Mouse (Mus musculus) MEL-GATA-1-ER (cell line): Measurements from ENCODE around the gene Cabp5.
"Not testable (repeated sequence)": the region's sequence is repeated elsewhere in the genome, so short reads cannot be mapped to it uniquely, and the experiment has no call there.

Experiments
- DNase-seq: peaks from one replicate; pipeline ENCODE4 v3.0.0-alpha.2; 2012; ENCODE audit warnings: low read depth; ENCODE audit errors: extremely low read depth

The Cabp5 gene

DNA sequence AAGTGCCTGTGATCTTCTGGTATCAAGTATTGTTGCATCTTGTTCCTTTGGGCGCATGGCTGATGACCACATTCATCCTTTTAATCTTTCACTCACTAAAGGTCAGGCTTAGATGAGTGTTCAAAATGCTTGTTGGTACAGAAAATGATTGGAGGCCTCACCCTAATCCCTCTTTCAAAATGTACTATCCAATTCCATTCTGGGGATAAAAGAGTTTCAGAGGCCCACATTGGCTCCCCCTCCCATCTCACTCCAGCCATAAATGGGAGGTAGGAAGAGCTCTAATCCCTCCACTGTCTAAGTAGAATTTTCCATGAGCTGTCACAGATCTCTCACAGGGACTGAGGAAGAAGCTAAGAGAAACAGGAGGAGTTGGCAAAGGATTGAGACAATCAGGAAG is at the start of gene Cabp5:
Gene Cabp5, plus strand, starts transcription at position 301 of the 400 bp plus-strand sequence.
- DNase-seq, result no peak

DNA sequence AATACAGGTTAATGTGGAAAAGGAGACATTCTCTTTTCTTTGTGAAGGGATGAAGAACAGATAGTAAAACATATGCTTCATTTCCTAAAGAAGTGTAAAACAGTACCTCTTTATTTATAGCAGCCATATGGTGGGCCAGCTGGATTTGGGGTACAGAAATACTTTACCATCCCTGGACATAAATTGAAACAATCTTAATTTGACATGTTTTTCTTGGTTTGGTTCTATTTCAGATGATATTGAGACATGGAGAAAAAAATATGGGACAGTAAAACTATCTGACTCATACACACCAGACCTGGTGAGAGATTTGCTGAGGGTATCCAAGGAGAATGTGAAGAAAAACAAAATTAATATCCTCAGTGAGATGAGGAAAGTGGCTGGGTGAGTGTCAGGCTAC is 42.0 kb upstream of the Cabp5 start:
- no peak for DNase-seq

DNA sequence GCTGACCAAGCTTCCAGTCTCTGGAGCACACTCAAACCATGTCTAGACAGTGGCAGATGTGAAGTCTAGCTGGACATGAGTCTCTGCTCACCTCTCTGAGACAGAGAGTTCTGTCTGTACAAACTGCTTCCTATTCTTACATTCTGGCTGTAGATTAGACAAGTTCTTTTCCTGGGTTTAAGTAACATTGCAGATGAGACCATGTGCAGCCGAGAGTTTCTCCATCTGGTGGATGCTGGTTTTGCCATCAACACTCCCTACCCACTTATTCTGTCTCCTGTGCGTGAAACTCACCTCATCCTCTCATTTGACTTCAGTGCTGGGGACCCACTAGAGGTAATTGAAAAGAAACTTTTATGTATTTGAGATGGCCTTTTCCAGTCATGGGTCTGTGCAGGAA is 17.3 kb upstream of the Cabp5 start:
- no peak for DNase-seq

DNA sequence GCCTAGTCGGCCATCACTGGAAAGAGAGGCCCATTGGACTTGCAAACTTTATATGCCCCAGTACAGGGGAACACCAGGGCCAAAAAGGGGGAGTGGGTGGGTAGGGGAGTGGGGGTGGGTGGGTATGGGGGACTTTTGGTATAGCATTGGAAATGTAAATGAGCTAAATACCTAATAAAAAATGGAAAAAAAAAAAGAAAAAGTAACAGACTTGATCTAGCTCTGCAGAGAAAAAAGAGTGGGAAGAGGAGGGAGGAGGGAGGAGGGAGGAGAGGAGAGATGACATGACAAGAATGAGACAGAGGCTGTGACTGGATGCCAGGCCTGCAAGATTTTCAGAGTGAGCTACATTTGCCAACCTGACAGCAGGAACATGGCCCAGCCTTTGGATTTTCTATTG is 52.6 kb downstream of the Cabp5 start, which contains the start of gene Bsph1:
Gene Bsph1, plus strand, starts transcription at position 301 of the 400 bp plus-strand sequence.
- DNase-seq, result not testable (repeated sequence)
